Mouse (Mus musculus) R1 (cell line): Measurements from ENCODE around the gene Bcap31.

Experiments used
- DNase-seq: peaks from one replicate; pipeline ENCODE4 v3.0.0-alpha.2; 2018; ENCODE audit warnings: low read depth, low spot score

Bcap31 gene

GRCm38 (mm10) chrX:73716109-73716661, at the start of gene Bcap31, which contains the start of gene Abcd1:
Bcap31 (minus strand) TSS chrX:73716175.
Abcd1 (plus strand) TSS chrX:73716597.
- DNase-seq: peak; percentile 99

- no peak for DNase-seq
These were observed 49.3 kb upstream of the Bcap31 start for GRCm38 (mm10) chrX:73765311-73765710.

- DNase-seq: no peak
These were observed 42.8 kb upstream of the Bcap31 start for GRCm38 (mm10) chrX:73758611-73759290.

- no peak for DNase-seq
These were observed 40.6 kb upstream of the Bcap31 start, which contains the start of gene Plxnb3 for GRCm38 (mm10) chrX:73756334-73757140. Plxnb3 (plus strand) TSS chrX:73757090.

- DNase-seq: peak; percentile 40
These were observed 33.0 kb upstream of the Bcap31 start for GRCm38 (mm10) chrX:73748977-73749376.

GRCm38 (mm10) chrX:73744774-73745481, 29.0 kb upstream of the Bcap31 start:
- DNase-seq: peak; percentile 81

- peak; percentile 81 for DNase-seq
These were observed 23.9 kb upstream of the Bcap31 start for GRCm38 (mm10) chrX:73739841-73740240.

GRCm38 (mm10) chrX:73739151-73739550, 23.2 kb upstream of the Bcap31 start:
- DNase-seq: peak; percentile 96

- DNase-seq: peak; percentile 55
These were observed 22.2 kb upstream of the Bcap31 start for GRCm38 (mm10) chrX:73738155-73738554.

GRCm38 (mm10) chrX:73730908-73731307, 14.9 kb upstream of the Bcap31 start:
- no peak for DNase-seq

- DNase-seq: no peak
These were observed 2.8 kb upstream of the Bcap31 start for GRCm38 (mm10) chrX:73718686-73719362.

GRCm38 (mm10) chrX:73718271-73718670, 2.3 kb upstream of the Bcap31 start:
- DNase-seq: no peak

GRCm38 (mm10) chrX:73717667-73718066, 1.7 kb upstream of the Bcap31 start:
- no peak for DNase-seq

- DNase-seq: peak; percentile 85
These were observed 952 bp upstream of the Bcap31 start for GRCm38 (mm10) chrX:73716709-73717545.

- peak; percentile 65 for DNase-seq
These were observed 383 bp downstream of the Bcap31 start for GRCm38 (mm10) chrX:73715476-73716108.

- DNase-seq: no peak
These were observed 15.5 kb downstream of the Bcap31 start for GRCm38 (mm10) chrX:73700472-73700871.

GRCm38 (mm10) chrX:73690917-73691629, 24.9 kb downstream of the Bcap31 start:
- peak; percentile 49 for DNase-seq

- peak; percentile 68 for DNase-seq
These were observed 30.3 kb downstream of the Bcap31 start for GRCm38 (mm10) chrX:73685629-73686028.

GRCm38 (mm10) chrX:73684978-73685377, 31.0 kb downstream of the Bcap31 start:
- DNase-seq: no peak
